Mouse (Mus musculus) E14TG2a.4 (cell line): ENCODE results near the gene Mettl16.

Experiments
- CTCF ChIP-seq: conservative IDR thresholded peaks from 2 replicates; pipeline ENCODE4 v1.5.1; 2014; ENCODE audit warnings: low read length
- NANOG ChIP-seq: IDR thresholded peaks from 2 replicates; pipeline ENCODE4 v1.6.1; 2014; ENCODE audit warnings: borderline replicate concordance, low read length, mixed read lengths
- POU5F1 ChIP-seq: IDR thresholded peaks from 2 replicates; pipeline ENCODE4 v1.6.1; 2014; ENCODE audit warnings: low read length, borderline replicate concordance

DNA sequence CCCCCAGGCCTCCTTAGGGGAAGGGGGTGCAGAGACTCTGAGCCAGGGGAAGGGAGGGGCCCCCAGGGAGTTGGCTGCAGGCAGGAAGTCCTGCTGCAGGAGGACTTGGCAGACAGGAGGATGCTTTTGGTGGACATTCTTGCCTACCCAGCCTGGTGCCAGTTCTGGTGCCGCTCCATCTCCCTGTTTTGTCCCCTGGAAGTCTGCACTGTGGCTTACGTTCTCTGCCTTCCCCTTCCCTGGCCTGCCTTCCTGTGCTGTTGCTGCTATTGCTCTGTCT is 72.7 kb downstream of the Mettl16 start:
- TF ChIP-seq CTCF (no peak), NANOG (no peak), POU5F1 (no peak)
